Mouse (Mus musculus) urinary bladder, postnatal 25 days (tissue): Measurements from ENCODE around the gene Dnajc17.
A peak's percentile ranks its signal among the peaks of the same experiment; 100 is the strongest.

ENCODE experiments used
- DNase-seq: peaks from one replicate; pipeline ENCODE4 v3.0.0; 2022; ENCODE audit warnings: low spot score

Gene Dnajc17

GRCm38 (mm10) chr2:119208344-119209175, at the start of gene Dnajc17, which contains the start of gene Zfyve19:
Dnajc17 (minus strand) TSS chr2:119208795.
Zfyve19 (plus strand) TSS chr2:119208617.
- DNase-seq = peak; percentile 84

GRCm38 (mm10) chr2:119254976-119255375, 46.4 kb upstream of the Dnajc17 start:
- DNase-seq = no peak

DNA sequence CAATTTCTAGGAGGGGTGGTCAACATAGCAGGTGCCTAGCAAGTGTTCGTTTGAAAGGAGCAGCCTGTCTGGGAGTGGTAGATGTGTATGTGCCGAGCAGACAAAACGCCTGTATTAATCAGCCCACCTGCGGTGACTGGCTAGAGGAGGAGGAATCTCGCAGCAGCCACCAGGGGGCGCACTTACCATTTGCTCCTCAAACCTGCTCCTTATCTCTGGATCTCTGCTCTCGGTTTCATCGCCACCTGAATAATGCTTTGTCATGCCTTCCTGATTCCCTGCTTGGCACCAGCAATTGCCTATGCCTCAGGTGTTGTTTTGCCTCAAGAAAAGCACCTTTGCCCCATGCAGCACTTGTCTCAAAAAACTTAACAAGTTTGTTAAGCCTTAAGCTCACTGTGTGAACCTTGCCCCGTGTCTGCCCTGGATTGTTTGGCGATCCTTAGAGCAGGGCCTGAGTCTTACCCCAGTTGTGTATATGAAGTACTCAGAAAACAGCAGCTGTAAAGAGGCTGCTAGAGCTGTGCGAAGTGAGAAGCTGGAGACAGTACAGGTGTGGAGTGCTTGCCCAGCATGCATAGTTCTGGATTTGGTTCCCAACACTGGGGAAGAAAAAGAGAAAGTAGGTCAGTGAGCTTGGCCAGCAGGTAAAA, 42.4 kb upstream of the Dnajc17 start:
- DNase-seq = peak; percentile 95

GRCm38 (mm10) chr2:119250377-119250776, 41.8 kb upstream of the Dnajc17 start:
- DNase-seq = no peak

DNA sequence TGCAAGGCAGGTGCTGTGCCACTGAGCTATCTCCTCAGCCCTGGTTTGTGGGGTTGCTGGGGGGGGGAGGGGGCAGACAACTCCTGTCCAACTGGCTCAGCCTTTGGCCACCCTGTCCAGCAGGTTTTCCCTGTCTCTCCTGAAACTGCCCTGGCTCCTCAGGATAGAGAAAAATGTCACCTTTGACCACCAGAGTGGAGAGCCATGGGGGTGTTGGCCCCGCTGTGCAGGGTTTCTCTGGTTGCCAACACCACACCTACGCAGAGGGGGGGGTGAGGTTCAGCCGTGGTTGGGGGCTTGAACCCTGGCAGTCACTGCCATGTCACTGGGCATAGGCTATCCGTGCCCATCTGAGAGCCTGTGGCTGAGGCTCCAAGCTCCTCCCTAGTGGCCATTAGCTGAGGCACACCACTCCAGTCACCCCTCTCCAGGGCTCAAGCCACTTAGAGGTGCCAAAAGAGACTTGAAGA, 41.0 kb upstream of the Dnajc17 start:
- DNase-seq = peak; percentile 59

GRCm38 (mm10) chr2:119247904-119248303, 39.3 kb upstream of the Dnajc17 start:
- no peak for DNase-seq

- DNase-seq = no peak
Observed at GRCm38 (mm10) chr2:119245246-119245645, 36.7 kb upstream of the Dnajc17 start.

- no peak for DNase-seq
Observed at GRCm38 (mm10) chr2:119242548-119242947, 34.0 kb upstream of the Dnajc17 start.

DNA sequence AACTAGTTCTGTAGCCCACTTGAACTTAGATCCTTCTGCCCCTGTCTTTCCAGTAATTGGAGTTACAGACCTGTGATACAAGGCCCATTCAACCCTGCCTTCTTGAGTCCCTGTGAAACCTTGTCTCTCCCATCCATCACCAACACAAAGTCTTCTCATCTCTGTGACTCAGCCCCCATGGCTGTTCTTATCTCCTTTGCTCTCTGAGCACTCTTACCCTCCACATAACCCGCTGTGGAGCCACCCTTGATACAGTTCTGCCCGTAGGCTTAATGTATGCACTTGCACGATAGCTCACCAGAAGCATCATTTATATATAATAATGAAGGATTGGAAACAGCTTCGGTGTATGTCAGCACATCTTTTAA, 32.2 kb upstream of the Dnajc17 start:
- no peak for DNase-seq

GRCm38 (mm10) chr2:119240075-119240818, 31.7 kb upstream of the Dnajc17 start:
- no peak for DNase-seq

GRCm38 (mm10) chr2:119238671-119239070, 30.1 kb upstream of the Dnajc17 start:
- DNase-seq = no peak

- no peak for DNase-seq
Observed at GRCm38 (mm10) chr2:119237871-119238220, 29.3 kb upstream of the Dnajc17 start.

GRCm38 (mm10) chr2:119237210-119237870, 28.7 kb upstream of the Dnajc17 start, which contains the start of gene Spint1:
Spint1 (plus strand) TSS chr2:119237362.
- peak; percentile 73 for DNase-seq

- no peak for DNase-seq
Observed at GRCm38 (mm10) chr2:119236682-119237209, 28.2 kb upstream of the Dnajc17 start.

DNA sequence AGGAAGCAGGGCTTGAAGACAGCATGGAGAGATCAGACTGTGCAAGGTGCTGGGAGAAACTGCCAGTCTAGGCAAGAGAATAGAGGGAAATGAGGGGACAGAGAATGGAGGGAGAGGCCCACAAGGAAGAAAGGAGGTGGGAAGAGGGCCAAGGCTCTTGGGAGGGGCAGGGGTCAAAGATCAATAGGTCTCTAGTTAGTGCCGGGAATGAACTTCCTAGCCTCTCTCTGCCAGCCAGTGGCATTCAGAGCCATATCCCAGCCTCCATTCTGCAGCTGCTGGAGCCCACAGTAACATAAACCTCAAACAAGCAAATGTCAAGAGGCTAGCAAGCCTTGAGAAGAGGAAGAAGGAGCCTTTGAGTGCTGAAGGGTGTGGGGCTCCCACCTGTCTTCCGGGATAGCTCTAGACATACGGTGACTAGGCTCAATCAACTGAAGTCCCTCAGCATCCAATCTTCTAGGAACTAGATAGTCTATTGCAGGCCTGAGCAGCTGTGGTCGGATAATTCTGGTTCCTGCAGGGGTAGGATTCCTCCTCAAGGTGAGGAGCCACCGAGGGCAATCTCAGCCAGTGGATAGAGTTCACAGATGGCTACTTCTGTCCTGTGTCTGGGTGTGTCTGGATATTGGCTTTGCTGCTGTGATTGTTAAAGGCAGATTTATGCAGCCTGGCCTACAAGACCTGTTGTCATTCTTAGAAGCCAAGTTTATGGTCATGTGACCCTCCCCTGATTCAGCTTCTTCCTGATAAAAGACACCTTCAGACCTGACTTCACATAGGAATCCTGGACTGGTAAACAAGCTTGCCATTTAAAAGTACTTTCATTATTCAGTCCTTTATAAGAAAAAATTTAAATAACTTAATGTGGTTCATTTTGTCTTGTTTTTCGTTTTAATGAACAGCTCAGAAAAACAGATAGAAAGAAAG, 21.4 kb upstream of the Dnajc17 start, which contains the start of gene Ppp1r14d:
Gene Ppp1r14d, minus strand, starts transcription at position 132 of the 930 bp plus-strand sequence.
- DNase-seq = no peak

DNA sequence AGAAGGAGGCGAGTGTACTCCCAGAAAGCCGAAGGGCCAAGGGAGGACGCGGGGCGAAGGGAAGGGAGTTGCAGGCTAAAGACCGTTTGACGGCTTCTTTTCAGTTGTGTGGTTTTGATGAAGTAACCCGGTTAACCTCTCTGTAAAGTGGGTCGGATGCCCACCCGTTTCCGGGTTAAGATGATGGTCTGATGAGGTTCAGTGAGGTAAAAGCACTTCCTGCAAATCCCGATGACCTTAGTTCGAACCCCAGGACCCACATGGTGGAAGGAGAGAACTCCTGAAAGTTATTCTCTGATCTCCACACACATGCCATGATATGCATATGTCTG, 547 bp upstream of the Dnajc17 start:
- no peak for DNase-seq

- no peak for DNase-seq
Observed at GRCm38 (mm10) chr2:119207961-119208343, 643 bp downstream of the Dnajc17 start.

DNA sequence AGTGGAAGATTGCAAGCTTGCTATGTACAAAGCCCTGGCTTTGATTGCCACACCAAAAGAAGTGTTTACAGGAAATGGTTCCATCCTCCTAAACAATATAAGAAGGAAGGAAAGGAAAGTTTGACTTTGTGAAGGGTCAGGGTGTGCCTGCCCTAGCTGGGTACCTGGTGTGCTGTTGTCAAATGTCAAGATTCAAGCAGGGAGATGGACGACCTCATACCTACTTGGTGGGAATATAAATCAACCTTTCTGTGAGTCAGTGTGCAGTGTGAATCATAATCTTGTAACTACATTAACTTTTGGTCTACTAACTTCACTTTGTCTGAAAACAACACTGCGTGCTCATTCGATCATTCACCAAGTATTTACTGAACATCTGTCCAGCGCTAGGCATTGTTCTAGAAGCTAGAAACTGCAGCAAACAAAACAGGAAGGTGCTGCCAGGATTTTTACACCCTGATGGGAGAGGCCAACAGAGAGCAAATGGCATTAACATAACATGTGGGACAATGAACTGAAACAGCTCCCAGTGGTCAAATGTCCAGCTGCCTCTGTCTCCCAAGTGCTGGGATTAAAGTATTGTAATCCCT, 4.6 kb downstream of the Dnajc17 start:
- no peak for DNase-seq

GRCm38 (mm10) chr2:119202914-119203453, 5.6 kb downstream of the Dnajc17 start:
- no peak for DNase-seq

GRCm38 (mm10) chr2:119198934-119199333, 9.7 kb downstream of the Dnajc17 start:
- DNase-seq = no peak
